Mouse (Mus musculus) forebrain, embryonic 12.5 days (tissue): ENCODE results near the gene Sla2. TPM values are rescaled to one million over a fixed set of nuclear protein-coding genes. Genes with fewer than 3 reads are reported as not detected.
A peak's percentile ranks its signal among the peaks of the same experiment; 100 is the strongest.
"Not testable (repeated sequence)": the region's sequence is repeated elsewhere in the genome, so short reads cannot be mapped to it uniquely, and the experiment has no call there.

ENCODE experiments used
- ATAC-seq: fragments of 200-750 bp; cut with Nextera tagmentation; 2 replicates; pipeline ENCODE4 v1.8.0; 2017; ENCODE audit warnings: moderate TSS enrichment; ENCODE audit not compliant: low FRiP score
- H3K27ac ChIP-seq: fragments of 300-500 bp; sonication (generic); 2 replicates; pipeline ENCODE4 v1.5.1; 2016; ENCODE audit warnings: mild to moderate bottlenecking
- H3K27me3 ChIP-seq: fragments of 300-500 bp; sonication (generic); 2 replicates; pipeline ENCODE4 v1.6.1; 2016; ENCODE audit warnings: mild to moderate bottlenecking
- H3K36me3 ChIP-seq: fragments of 300-500 bp; sonication (generic); replicated peaks from 2 replicates; pipeline ENCODE4 v1.6.1; 2016; ENCODE audit warnings: mild to moderate bottlenecking
- H3K4me1 ChIP-seq: fragments of 300-500 bp; sonication (generic); 2 replicates; pipeline ENCODE4 v1.6.1; 2016
- H3K4me2 ChIP-seq: fragments of 300-500 bp; sonication (generic); 2 replicates; pipeline ENCODE4 v1.6.1; 2016; ENCODE audit warnings: mild to moderate bottlenecking, moderate library complexity
- H3K4me3 ChIP-seq: fragments of 300-500 bp; sonication (generic); replicated peaks from 2 replicates; pipeline ENCODE4 v1.5.1; 2016; ENCODE audit warnings: mild to moderate bottlenecking
- H3K9ac ChIP-seq: fragments of 300-500 bp; sonication (generic); 2 replicates; pipeline ENCODE4 v1.6.1; 2016; ENCODE audit warnings: mild to moderate bottlenecking
- H3K9me3 ChIP-seq: fragments of 300-500 bp; sonication (generic); 2 replicates; pipeline ENCODE4 v1.6.1; 2016
- WGBS: fragments of 180-500 bp; shearing (Covaris S2); methylation state at CpG from one replicate; pipeline ENCODE4 v1.1.7; 2016; 5-methylcytosine and 5-hydroxymethylcytosine counted together
- polyA plus RNA-seq: library from polyadenylated mRNA; unstranded; fragments of >200 nt; fragmentation: Nextera tagmentation; extraction: Ambion mirVana; gene quantifications from 2 replicates; pipeline ENCODE4 v1.2.1, GENCODE M21; 2016

Sla2 gene
- polyA plus RNA-seq, 1 experiment from 2014 or later: 0.23 TPM

- Histone ChIP-seq H3K27me3 (no peaks in the 10 kb centered on the region), H3K9me3 (no peaks in the 10 kb centered on the region), H3K4me1 (peaks cover 30% of the 10 kb centered on the region), H3K4me2 (peak overlapping the region; percentile 86), H3K9ac (peak overlapping the region; percentile 72), H3K4me3 (peak overlapping the region; percentile 98), H3K36me3 (peaks cover 33% of the 10 kb centered on the region), H3K27ac (peak overlapping the region; percentile 93)
- WGBS: under 1% methylated on average over 19 of the region's 19 CpGs
- ATAC-seq: peak; percentile 12; the same call in 1 of the 2 replicates
Measured at GRCm38 (mm10) chr2:156862041-156862717, 24.8 kb downstream of the Sla2 start.

DNA sequence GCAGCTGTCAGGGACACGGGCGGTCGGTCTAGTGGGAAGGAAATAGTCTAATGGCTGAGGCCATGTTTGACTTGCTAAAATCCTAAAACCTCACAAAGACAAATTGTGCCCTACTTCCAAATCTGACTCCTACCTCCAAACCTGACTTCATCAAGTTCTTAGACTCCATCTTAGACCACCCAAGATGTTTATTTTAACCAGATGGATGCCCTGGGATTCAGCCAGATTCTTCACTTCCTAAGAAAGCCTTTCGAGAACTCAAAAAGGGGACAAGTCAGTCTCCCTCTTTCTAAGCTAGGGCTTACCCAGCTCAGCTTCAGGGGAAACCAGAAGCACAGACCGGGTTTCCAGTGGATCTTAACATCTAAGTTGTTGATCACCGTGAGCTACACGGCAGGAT lies 28.3 kb downstream of the Sla2 start:
- H3K27ac ChIP-seq: 0 out of 2 replicates have a peak overlapping the region, but pooled peaks have one; percentile 2
- 91% methylated on average over 7 of the region's 7 CpGs for WGBS
- ATAC-seq: no peak
- H3K36me3 ChIP-seq: peaks cover 36% of the 10 kb centered on the region
- peaks cover 20% of the 10 kb centered on the region for H3K4me1 ChIP-seq
- H3K4me3 ChIP-seq: no peak overlapping the region
- no peak overlapping the region for H3K4me2 ChIP-seq
- H3K27me3 ChIP-seq: no peaks in the 10 kb centered on the region
- H3K9ac ChIP-seq: no peak overlapping the region
- H3K9me3 ChIP-seq: no peaks in the 10 kb centered on the region

GRCm38 (mm10) chr2:156857835-156858234 lies 29.2 kb downstream of the Sla2 start, which contains the start of gene 4930518I15Rik:
Gene 4930518I15Rik, minus strand, starts transcription at chr2:156857946.
- no peaks in the 10 kb centered on the region for H3K27me3 ChIP-seq
- H3K36me3 ChIP-seq: peaks cover 36% of the 10 kb centered on the region
- no peaks in the 10 kb centered on the region for H3K9me3 ChIP-seq
- H3K4me1 ChIP-seq: peaks cover 18% of the 10 kb centered on the region
- H3K27ac ChIP-seq: 0 out of 2 replicates have a peak within 1 kb of the TSS, but pooled peaks have one; percentile 2
- no peak for ATAC-seq
- no peak within 1 kb of the TSS for H3K4me2 ChIP-seq
- no peak within 1 kb of the TSS for H3K4me3 ChIP-seq
- WGBS: 92% methylated on average over 2 of the region's 2 CpGs
- H3K9ac ChIP-seq: no peak within 1 kb of the TSS

- Histone ChIP-seq H3K9ac (no peak overlapping the region), H3K4me2 (no peak overlapping the region), H3K27ac (no peak overlapping the region), H3K27me3 (no peaks in the 10 kb centered on the region), H3K9me3 (no peaks in the 10 kb centered on the region), H3K4me1 (peaks cover 18% of the 10 kb centered on the region), H3K36me3 (peaks cover 37% of the 10 kb centered on the region), H3K4me3 (no peak overlapping the region)
- ATAC-seq: no peak
- WGBS: 86% methylated on average over 3 of the region's 3 CpGs
Measured at GRCm38 (mm10) chr2:156857385-156857791, 29.6 kb downstream of the Sla2 start.

GRCm38 (mm10) chr2:156856311-156856710 lies 30.7 kb downstream of the Sla2 start:
- 100% methylated on average over 1 of the region's 1 CpGs for WGBS
- Histone ChIP-seq H3K4me2 (no peak overlapping the region), H3K27me3 (no peaks in the 10 kb centered on the region), H3K9me3 (no peaks in the 10 kb centered on the region), H3K36me3 (peaks cover 48% of the 10 kb centered on the region), H3K9ac (no peak overlapping the region), H3K4me1 (peaks cover 10% of the 10 kb centered on the region), H3K27ac (no peak overlapping the region), H3K4me3 (no peak overlapping the region)
- ATAC-seq: no peak

DNA sequence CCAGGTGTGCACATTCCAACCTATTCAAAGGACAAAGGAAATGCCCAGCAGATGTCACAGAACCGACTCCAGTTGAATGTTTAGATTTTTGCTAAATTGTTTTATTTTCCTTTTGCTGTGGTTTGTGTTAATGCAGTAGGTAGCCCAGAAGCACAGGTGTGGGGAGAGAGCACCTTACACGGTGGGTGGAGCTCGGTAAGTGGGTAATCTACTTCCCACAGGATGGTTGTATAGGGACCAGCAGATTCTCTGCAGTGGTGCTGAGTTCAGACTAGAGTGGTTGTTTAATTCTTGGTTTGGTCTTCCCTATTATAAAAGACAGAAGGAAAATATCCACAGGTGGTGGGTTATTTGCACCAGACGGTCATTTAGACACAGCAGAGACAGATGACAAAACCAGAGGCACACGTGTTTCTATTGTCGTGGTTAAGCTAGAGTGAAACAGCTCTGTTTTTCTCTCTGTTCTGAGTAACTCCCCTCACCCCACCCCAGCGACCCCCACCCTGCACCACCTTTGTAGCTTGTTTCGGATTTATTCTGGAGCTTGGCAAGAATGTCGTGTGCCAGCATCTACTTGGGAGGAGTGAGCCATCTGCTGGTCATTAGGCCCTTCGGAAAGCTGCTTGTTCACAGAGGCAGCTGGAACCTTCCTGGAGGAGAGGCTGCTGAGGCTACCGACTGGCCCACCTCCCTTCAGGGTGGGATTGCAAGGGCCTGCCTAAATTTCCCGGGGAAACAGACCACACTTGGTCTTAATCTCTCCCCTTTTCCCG lies 32.8 kb downstream of the Sla2 start:
- H3K9me3 ChIP-seq, H3K4me3 ChIP-seq, H3K4me1 ChIP-seq, H3K4me2 ChIP-seq, H3K27me3 ChIP-seq, H3K9ac ChIP-seq, H3K27ac ChIP-seq: not testable (repeated sequence)
- H3K36me3 ChIP-seq: peaks cover 66% of the 10 kb centered on the region
- ATAC-seq: 0 out of 2 replicates have a peak, but pooled peaks have one; percentile 20
- 54% methylated on average over 13 of the region's 13 CpGs for WGBS

DNA sequence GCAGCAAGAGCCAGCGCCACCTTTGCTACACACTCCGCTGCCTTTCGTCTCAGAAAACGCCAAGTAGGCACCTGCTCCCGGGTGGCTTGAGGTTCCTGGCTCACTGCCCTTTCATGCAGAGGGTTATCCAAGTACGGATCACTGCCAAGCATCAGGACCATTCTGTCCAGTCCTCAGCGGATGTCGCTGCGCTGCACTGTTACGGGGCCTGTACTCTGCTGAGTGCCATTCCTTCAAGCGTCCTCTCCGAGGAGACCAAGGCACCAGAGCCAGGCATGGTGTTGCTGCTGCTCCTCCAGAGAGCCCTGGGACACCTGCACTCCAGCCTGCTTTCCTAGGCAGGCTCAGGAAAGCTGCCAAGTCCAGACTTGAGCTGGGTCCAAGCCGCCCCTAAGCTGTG lies 33.4 kb downstream of the Sla2 start:
- 0 out of 2 replicates have a peak, but pooled peaks have one; percentile 27 for ATAC-seq
- H3K27ac ChIP-seq, H3K9me3 ChIP-seq, H3K4me1 ChIP-seq, H3K4me3 ChIP-seq, H3K9ac ChIP-seq, H3K4me2 ChIP-seq, H3K27me3 ChIP-seq: not testable (repeated sequence)
- H3K36me3 ChIP-seq: peaks cover 67% of the 10 kb centered on the region
- 85% methylated on average over 9 of the region's 13 CpGs for WGBS

DNA sequence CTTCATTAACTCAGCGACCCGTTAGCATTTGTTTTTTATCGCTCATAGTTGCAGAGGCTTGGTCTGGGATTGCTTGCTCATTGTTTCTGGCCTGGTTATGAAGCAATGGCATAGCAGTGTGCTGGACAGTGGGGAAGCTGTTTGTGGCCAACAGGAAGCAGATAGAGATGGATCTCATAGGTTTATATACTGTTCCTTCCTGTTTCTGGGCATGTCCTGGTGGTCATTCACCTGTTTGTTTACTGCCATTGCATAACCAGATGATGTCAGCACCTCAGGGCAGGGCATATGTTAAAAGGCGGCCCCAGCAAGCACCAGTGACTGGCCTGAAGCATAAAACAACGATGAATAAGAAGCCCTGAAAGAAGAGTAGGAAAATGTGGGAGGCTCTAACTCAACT lies 36.5 kb downstream of the Sla2 start:
- Histone ChIP-seq H3K4me3 (no peak overlapping the region), H3K36me3 (peaks cover 77% of the 10 kb centered on the region), H3K9me3 (no peaks in the 10 kb centered on the region), H3K4me2 (no peak overlapping the region), H3K9ac (no peak overlapping the region), H3K27ac (no peak overlapping the region), H3K27me3 (no peaks in the 10 kb centered on the region), H3K4me1 (peaks cover 10% of the 10 kb centered on the region)
- 94% methylated on average over 5 of the region's 5 CpGs for WGBS
- no peak for ATAC-seq

GRCm38 (mm10) chr2:156848526-156849182 lies 38.3 kb downstream of the Sla2 start:
- H3K27me3 ChIP-seq: no peaks in the 10 kb centered on the region
- H3K36me3 ChIP-seq: peaks cover 75% of the 10 kb centered on the region
- H3K9me3 ChIP-seq: no peaks in the 10 kb centered on the region
- WGBS: 93% methylated on average over 6 of the region's 6 CpGs
- H3K4me1 ChIP-seq: peaks cover 25% of the 10 kb centered on the region
- H3K27ac ChIP-seq: no peak overlapping the region
- H3K4me3 ChIP-seq: no peak overlapping the region
- no peak for ATAC-seq
- H3K4me2 ChIP-seq: no peak overlapping the region
- no peak overlapping the region for H3K9ac ChIP-seq

DNA sequence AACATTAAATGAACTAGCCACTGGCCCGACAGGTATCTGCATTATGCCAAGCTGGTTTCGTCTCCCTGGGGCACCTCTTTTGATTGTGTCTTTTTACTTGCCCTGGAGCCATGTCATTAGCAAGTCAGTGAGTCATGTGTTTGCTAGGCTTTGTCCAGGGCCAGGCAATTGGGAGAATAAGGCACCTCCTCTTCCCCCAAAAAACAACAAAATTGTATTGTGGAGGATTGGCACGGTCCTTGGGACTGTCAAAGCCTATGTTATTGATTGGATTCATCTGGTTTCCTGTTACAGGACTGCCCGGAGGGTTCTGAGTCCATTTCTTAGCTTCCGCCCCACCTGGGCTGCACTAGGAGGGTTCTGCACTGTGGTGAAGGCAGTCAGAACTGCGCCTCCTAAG lies 39.3 kb downstream of the Sla2 start:
- Histone ChIP-seq H3K36me3 (peaks cover 75% of the 10 kb centered on the region), H3K9ac (no peak overlapping the region), H3K4me1 (peaks cover 34% of the 10 kb centered on the region), H3K4me3 (no peak overlapping the region), H3K27me3 (no peaks in the 10 kb centered on the region), H3K27ac (peak overlapping the region; percentile 13; the same call in 1 of the 2 replicates), H3K9me3 (no peaks in the 10 kb centered on the region), H3K4me2 (no peak overlapping the region)
- WGBS: 60% methylated on average over 6 of the region's 6 CpGs
- ATAC-seq: no peak

- Histone ChIP-seq H3K36me3 (peaks cover 48% of the 10 kb centered on the region), H3K27ac (peak overlapping the region; percentile 56), H3K4me3 (no peak overlapping the region), H3K9ac (no peak overlapping the region), H3K4me1 (peaks cover 52% of the 10 kb centered on the region), H3K9me3 (no peaks in the 10 kb centered on the region), H3K27me3 (no peaks in the 10 kb centered on the region), H3K4me2 (peak overlapping the region; percentile 15; the same call in 1 of the 2 replicates)
- WGBS: 38% methylated on average over 10 of the region's 10 CpGs
- no peak for ATAC-seq
Measured at GRCm38 (mm10) chr2:156844715-156845114, 42.3 kb downstream of the Sla2 start.

DNA sequence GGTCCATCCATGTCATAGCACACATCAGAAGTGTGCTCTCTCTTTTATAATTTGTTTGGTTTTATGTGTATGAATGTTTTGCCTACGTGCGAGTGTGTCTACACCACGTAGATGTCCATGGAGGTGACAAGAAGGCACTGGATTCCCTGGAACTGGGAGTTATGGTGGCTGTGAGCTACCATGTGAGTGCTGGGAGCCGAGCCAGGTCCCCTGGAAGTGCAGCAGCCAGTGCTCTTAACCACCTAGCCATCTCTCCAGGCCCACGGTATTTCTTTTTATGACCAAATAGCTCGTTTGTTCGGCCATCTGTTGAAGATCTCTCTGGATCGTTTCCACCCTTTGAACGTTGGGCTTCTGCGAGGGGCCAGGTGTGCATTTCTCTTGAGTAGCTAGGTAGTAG lies 43.7 kb downstream of the Sla2 start:
- Histone ChIP-seq H3K4me3 (no peak overlapping the region), H3K27ac (0 out of 2 replicates have a peak overlapping the region, but pooled peaks have one; percentile 14)

More for the DNA sequence above, 43.7 kb downstream of the Sla2 start:
- H3K4me2 ChIP-seq: peak overlapping the region; percentile 79
- H3K4me1 ChIP-seq: peaks cover 61% of the 10 kb centered on the region
- ATAC-seq: no peak
- WGBS: 75% methylated on average over 10 of the region's 10 CpGs
- H3K27me3 ChIP-seq: no peaks in the 10 kb centered on the region
- H3K9me3 ChIP-seq: no peaks in the 10 kb centered on the region
- H3K9ac ChIP-seq: no peak overlapping the region
- H3K36me3 ChIP-seq: peaks cover 36% of the 10 kb centered on the region
